Mouse (Mus musculus) limb, embryonic 15.5 days (tissue): Measurements from ENCODE around the gene Grm7. TPM values are rescaled to one million over a fixed set of nuclear protein-coding genes. Genes with fewer than 3 reads are reported as not detected.

Source experiments
- ATAC-seq: fragments of 200-750 bp; cut with Nextera tagmentation; 2 replicates; pipeline ENCODE4 v1.8.0; 2017; ENCODE audit warnings: low read depth, moderate TSS enrichment; ENCODE audit not compliant: insufficient number of reproducible peaks, low FRiP score, low TSS enrichment
- H3K27ac ChIP-seq: fragments of 300-500 bp; sonication (generic); 2 replicates; pipeline ENCODE4 v1.5.1; 2015; ENCODE audit warnings: moderate library complexity, mild to moderate bottlenecking, inconsistent platforms
- H3K27me3 ChIP-seq: fragments of 300-500 bp; sonication (generic); 2 replicates; pipeline ENCODE4 v1.6.1; 2015; ENCODE audit warnings: inconsistent platforms
- H3K36me3 ChIP-seq: fragments of 300-500 bp; sonication (generic); 2 replicates; pipeline ENCODE4 v1.6.1; 2015; ENCODE audit warnings: inconsistent platforms
- H3K4me1 ChIP-seq: fragments of 300-500 bp; sonication (generic); 2 replicates; pipeline ENCODE4 v1.6.1; 2015; ENCODE audit warnings: inconsistent platforms
- H3K4me2 ChIP-seq: fragments of 300-500 bp; sonication (generic); 2 replicates; pipeline ENCODE4 v1.6.1; 2015; ENCODE audit warnings: mild to moderate bottlenecking, inconsistent platforms
- H3K4me3 ChIP-seq: fragments of 300-500 bp; sonication (generic); 2 replicates; pipeline ENCODE4 v1.5.1; 2015; ENCODE audit warnings: mild to moderate bottlenecking, inconsistent platforms
- H3K9ac ChIP-seq: fragments of 300-500 bp; sonication (generic); 2 replicates; pipeline ENCODE4 v1.6.1; 2015; ENCODE audit warnings: inconsistent platforms
- H3K9me3 ChIP-seq: fragments of 300-500 bp; sonication (generic); 2 replicates; pipeline ENCODE4 v1.6.1; 2016; ENCODE audit warnings: inconsistent platforms
- WGBS: fragments of 180-500 bp; shearing (Covaris S2); methylation state at CpG from one replicate; pipeline ENCODE4 v1.1.7; 2015; 5-methylcytosine and 5-hydroxymethylcytosine counted together
- polyA plus RNA-seq: library from polyadenylated mRNA; unstranded; fragments of >200 nt; fragmentation: Nextera tagmentation; extraction: Ambion mirVana; gene quantifications from 2 replicates; pipeline ENCODE4 v1.2.1, GENCODE M21; 2015

Gene Grm7
- polyA plus RNA-seq, 1 experiment from 2014 or later = 3.2 TPM

DNA sequence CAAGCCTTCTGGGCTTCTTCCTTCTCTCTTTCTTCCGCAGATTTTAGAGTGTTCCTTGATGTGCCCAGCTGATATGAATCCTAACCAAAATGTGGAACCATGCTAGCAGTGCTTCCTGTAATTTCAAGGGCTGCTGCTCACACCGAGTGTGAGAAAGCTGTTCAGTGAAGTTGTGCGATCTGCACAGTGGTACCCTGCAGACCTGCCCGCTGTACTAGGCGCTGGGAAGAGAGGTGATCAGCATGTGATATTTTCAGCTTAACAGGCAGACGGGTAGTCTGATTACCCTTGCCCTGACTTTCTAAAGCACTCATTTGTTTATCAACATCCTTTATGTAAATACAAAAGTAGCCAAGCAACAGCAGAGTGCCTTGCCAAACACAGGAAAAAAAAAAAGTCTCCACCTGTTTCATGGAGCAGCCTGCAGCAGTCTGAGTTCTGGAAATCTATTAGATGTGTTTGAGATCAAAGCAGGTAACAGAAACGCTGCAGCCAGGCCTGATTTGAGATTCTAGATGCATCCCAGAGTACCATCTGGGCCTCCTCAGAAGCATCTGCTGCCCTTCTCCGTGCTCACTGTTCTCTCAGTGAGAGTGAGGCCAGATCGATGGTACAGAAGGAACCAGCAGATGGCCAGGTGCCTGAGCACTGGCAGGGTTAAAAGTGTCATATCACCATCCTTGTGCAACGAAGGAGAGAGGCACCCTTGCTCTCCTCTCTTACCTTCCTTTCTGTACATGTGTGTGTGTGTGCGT is 727.4 kb downstream of the Grm7 start:
- WGBS = 52% methylated on average over 11 of the region's 11 CpGs
- ATAC-seq = no peak

DNA sequence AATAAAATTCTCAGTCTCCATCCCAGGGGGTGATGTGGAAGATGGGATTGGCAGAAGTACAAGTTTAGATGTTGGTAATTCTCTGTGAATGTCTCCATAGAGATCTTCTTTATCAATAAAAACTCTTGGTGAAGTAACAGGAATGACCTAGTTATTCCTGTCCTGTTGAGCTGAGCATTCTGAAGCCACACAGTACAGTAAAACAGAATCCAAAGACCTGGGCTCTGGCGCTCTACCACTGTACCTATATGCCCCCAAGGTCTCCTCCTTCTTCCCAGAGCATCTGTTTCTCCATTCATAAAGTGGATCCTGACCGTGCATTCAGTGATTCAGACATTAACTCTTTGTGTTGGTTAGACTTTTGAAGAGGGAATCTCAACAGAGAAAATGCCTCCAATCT is 735.3 kb downstream of the Grm7 start:
- no peaks in the 10 kb centered on the region for H3K36me3 ChIP-seq
- H3K4me2 ChIP-seq = no peak overlapping the region
- 66% methylated on average over 2 of the region's 2 CpGs for WGBS
- H3K4me1 ChIP-seq = no peaks in the 10 kb centered on the region
- no peaks in the 10 kb centered on the region for H3K27me3 ChIP-seq
- no peaks in the 10 kb centered on the region for H3K9me3 ChIP-seq
- ATAC-seq = no peak
- H3K27ac ChIP-seq = no peak overlapping the region
- no peak overlapping the region for H3K9ac ChIP-seq
- no peak overlapping the region for H3K4me3 ChIP-seq

More for the DNA sequence above, 727.4 kb downstream of the Grm7 start:
- Histone ChIP-seq H3K36me3 (no peaks in the 10 kb centered on the region), H3K27me3 (no peaks in the 10 kb centered on the region), H3K4me1 (no peaks in the 10 kb centered on the region), H3K27ac (no peak overlapping the region), H3K4me2 (no peak overlapping the region), H3K9ac (no peak overlapping the region), H3K4me3 (no peak overlapping the region), H3K9me3 (no peaks in the 10 kb centered on the region)

DNA sequence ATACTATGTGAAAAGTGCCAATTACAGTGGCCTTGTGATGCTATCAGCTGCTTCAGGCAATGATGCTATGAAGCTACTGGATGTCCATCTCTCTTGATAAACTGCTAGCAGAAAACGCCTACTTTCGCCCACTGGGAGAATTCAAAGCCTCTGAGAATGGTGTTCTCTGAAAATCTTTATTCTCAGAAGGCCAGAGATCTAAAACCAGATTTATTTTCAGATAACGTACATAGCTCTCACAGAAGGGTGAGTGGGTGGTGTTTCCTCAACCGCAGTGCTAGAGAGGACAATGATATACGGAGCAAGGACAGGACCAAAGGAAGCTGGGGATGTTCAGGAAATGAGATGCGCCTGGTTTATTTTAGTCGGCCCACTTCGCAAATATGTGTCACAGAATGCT is 763.4 kb downstream of the Grm7 start:
- 64% methylated on average over 8 of the region's 8 CpGs for WGBS
- Histone ChIP-seq H3K27ac (no peak overlapping the region), H3K4me3 (no peak overlapping the region), H3K9ac (no peak overlapping the region), H3K27me3 (no peaks in the 10 kb centered on the region), H3K36me3 (no peaks in the 10 kb centered on the region), H3K9me3 (no peaks in the 10 kb centered on the region), H3K4me1 (no peaks in the 10 kb centered on the region), H3K4me2 (no peak overlapping the region)
- no peak for ATAC-seq

DNA sequence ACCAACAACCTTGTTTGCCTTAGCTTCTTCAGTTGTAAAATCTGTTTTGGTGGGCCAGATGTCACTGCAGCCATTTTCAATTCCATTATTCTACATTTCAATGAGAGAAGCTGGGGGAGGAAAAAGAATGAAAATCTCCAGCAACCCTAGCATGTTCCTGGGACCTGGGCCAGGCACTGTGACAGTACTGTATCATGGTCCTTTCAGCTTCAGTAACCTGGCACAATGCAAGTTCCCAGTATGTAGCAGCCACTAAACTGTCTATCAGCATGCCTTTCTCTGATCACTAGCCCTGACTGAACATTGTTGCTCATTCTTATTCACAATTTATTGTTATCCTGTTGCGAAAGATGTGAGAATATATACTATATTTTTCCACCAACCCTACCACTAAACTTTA is 779.4 kb downstream of the Grm7 start:
- no peaks in the 10 kb centered on the region for H3K4me1 ChIP-seq
- no peaks in the 10 kb centered on the region for H3K36me3 ChIP-seq
- 88% methylated on average over 1 of the region's 1 CpGs for WGBS
- H3K4me3 ChIP-seq = no peak overlapping the region
- no peaks in the 10 kb centered on the region for H3K27me3 ChIP-seq
- no peak overlapping the region for H3K4me2 ChIP-seq
- H3K9ac ChIP-seq = no peak overlapping the region
- no peak for ATAC-seq
- no peaks in the 10 kb centered on the region for H3K9me3 ChIP-seq
- H3K27ac ChIP-seq = no peak overlapping the region

DNA sequence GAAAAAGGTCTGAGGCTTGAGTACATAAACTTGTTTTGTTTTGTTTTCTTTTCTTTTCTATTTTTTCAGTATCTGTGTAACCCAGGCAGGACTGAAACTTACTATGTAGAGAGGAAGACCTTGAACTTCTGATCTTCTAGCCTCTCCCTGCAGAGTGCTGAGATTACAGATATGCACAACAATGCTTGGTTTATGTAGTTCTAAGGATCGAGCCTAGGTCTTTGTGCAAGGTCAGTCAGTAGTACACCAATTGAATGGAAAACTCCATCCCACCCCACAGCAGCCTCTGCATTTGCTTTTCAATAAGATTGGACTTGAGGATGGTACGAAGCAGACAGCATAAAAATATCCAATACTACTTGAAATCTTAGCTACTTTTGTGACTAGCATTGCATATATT is 800.8 kb downstream of the Grm7 start:
- Histone ChIP-seq H3K4me2 (no peak overlapping the region), H3K4me3 (no peak overlapping the region), H3K36me3 (no peaks in the 10 kb centered on the region), H3K9ac (no peak overlapping the region), H3K27ac (no peak overlapping the region), H3K27me3 (no peaks in the 10 kb centered on the region), H3K9me3 (no peaks in the 10 kb centered on the region), H3K4me1 (no peaks in the 10 kb centered on the region)
- ATAC-seq = no peak
- WGBS = 86% methylated on average over 2 of the region's 2 CpGs

DNA sequence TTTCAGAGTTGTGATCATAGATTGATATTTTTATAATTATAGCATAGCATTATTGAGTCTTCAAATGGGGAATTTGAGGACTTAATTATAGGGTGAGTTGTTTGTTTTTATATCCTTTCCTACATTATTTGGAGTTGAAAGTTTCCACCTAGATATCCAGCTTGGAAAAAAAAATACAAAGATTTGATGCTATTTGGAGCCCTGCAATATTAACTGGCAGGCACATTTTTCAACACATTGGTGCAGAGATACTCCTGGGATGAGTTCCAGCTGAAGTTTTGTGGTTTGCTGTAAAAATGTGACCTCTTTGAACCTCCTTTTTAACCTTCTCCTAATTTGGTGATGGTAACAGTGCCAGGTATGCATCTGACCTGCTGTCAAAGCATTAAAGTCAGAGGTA is 802.5 kb downstream of the Grm7 start:
- no peak overlapping the region for H3K27ac ChIP-seq
- H3K36me3 ChIP-seq = no peaks in the 10 kb centered on the region
- H3K27me3 ChIP-seq = no peaks in the 10 kb centered on the region
- no peak overlapping the region for H3K4me3 ChIP-seq
- no peaks in the 10 kb centered on the region for H3K9me3 ChIP-seq
- no peaks in the 10 kb centered on the region for H3K4me1 ChIP-seq
- no peak overlapping the region for H3K9ac ChIP-seq
- ATAC-seq = no peak
- no peak overlapping the region for H3K4me2 ChIP-seq

DNA sequence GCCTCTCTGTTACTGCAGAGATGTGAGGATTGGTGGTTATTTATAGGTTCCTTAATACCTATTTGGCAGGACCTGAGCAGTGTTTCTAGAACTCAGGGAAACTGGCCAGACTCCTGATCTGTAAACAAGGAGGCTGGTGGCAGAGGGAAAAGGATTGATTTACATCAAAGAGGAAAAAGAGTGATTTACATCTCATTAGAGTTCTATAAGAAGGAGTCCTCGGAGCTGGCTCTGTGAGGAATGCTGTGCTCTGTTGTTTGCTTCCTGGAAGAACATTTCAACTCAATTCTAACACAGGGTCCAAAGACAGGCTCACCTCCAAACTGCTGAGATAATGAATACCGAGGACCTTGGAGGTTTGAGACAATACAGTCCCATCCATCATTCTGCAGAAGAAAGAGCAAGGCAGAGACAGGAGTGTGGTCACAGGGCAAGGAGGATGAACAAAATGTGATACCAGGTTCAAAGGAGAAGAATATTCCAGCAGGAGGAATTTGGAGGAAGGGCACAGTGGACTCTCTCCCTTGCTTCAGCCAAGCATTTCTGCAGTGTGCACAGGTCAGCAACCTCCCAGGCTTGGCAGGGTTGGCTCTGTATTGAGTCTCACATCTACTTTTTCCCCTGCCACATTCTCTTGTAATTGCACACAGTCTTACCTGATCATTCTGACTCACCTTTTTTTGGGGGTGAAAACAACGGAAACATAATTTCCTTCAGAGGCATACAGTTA is 803.8 kb downstream of the Grm7 start:
- WGBS = 33% methylated on average over 3 of the region's 3 CpGs

DNA sequence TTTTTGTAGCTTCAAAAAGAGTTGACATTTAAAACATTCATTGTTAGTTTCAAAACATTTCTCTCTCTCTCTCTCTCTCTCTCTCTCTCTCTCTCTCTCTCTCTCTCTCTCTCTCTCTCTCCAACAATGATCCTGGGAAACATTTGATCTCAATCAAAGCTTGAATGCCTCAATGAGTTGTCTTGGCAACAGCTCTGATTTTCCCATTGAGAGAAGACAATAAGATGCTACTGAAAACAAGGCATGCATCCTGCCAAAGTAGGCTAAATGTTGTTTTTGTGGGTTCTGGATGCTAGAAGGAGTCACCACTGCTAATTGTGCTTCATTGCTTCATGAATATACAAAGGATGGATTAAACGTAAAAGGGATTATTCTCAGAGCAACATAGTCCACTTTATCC is 836.5 kb downstream of the Grm7 start:
- H3K9ac ChIP-seq = no peak overlapping the region
- no peak overlapping the region for H3K4me2 ChIP-seq
- 71% methylated on average over 1 of the region's 1 CpGs for WGBS
- H3K27me3 ChIP-seq = no peaks in the 10 kb centered on the region
- H3K36me3 ChIP-seq = no peaks in the 10 kb centered on the region
- no peaks in the 10 kb centered on the region for H3K4me1 ChIP-seq
- no peak for ATAC-seq
- H3K9me3 ChIP-seq = no peaks in the 10 kb centered on the region
- H3K4me3 ChIP-seq = no peak overlapping the region
- no peak overlapping the region for H3K27ac ChIP-seq

More for the DNA sequence above, 803.8 kb downstream of the Grm7 start:
- Histone ChIP-seq H3K9me3 (no peaks in the 10 kb centered on the region), H3K4me2 (no peak overlapping the region), H3K36me3 (no peaks in the 10 kb centered on the region), H3K4me1 (no peaks in the 10 kb centered on the region), H3K27ac (no peak overlapping the region), H3K4me3 (no peak overlapping the region), H3K27me3 (no peaks in the 10 kb centered on the region), H3K9ac (no peak overlapping the region)
- ATAC-seq = no peak

DNA sequence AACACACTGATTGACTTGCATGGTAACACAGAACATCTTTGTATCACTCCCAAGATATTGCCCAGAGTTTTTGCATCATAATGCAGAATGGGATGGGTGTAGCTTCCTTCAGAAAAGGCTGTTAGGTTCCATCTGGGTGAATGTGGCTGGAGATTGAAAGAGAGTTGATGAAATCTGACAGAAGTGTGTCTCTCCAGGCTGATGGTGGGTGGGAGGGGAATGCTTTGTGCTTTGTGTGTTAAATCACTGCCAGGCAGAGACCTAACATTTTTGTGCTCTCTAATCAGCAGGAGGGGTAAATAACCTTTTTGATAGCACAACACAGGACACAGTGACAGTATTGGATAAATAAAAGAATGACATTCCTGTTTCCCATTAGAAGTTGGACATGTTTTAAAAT is 840.7 kb downstream of the Grm7 start:
- H3K27me3 ChIP-seq = no peaks in the 10 kb centered on the region
- ATAC-seq = no peak
- H3K4me1 ChIP-seq = no peaks in the 10 kb centered on the region
- no peak overlapping the region for H3K9ac ChIP-seq
- no peak overlapping the region for H3K4me2 ChIP-seq
- no peaks in the 10 kb centered on the region for H3K9me3 ChIP-seq
- no peak overlapping the region for H3K4me3 ChIP-seq
- no peak overlapping the region for H3K27ac ChIP-seq
- no peaks in the 10 kb centered on the region for H3K36me3 ChIP-seq

DNA sequence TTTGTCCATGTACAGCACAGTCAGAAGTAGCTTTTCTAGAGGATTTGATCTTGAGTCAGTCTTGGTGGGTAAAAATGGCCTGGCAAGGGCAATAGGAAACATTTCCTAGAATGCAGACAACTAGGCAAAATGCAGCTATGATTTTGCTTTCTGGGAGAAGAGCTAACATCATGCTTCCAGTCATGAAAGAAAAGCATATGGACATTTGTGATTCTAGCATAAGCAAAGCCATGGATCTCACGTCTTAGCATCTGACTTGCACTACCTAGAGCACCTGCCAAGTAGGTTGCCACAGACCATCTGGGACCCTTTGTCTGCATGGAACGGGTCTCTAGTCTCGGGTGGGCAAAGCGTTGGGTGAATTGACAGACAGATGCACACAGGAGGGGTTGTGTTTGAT is 842.2 kb downstream of the Grm7 start:
- H3K27ac ChIP-seq = no peak overlapping the region
- H3K9me3 ChIP-seq = no peaks in the 10 kb centered on the region
- no peaks in the 10 kb centered on the region for H3K27me3 ChIP-seq
- WGBS = 89% methylated on average over 4 of the region's 4 CpGs
- no peak for ATAC-seq
- no peak overlapping the region for H3K9ac ChIP-seq
- H3K36me3 ChIP-seq = no peaks in the 10 kb centered on the region
- H3K4me1 ChIP-seq = no peaks in the 10 kb centered on the region
- no peak overlapping the region for H3K4me3 ChIP-seq
- H3K4me2 ChIP-seq = no peak overlapping the region

DNA sequence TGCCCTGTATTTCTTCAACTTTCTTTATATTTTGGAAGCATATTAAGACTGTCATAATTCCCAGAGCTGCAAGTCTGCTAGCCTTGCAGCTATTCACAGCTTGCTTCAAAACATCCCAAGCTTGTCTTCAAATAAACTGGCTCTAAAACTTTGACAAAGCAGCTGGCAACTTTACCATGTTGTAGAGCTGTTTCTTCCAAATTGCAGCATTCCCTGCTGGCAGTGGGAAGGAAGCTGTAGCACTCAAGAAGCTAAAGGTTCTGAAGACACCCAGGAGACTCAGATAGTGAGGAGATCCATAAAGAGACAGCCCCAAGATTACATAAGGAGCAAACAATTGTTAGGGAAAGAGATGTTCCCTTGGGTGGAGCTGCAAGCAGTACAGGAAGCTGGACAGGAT is 846.8 kb downstream of the Grm7 start:
- Histone ChIP-seq H3K27me3 (no peaks in the 10 kb centered on the region), H3K4me2 (no peak overlapping the region), H3K4me1 (no peaks in the 10 kb centered on the region), H3K27ac (no peak overlapping the region), H3K36me3 (no peaks in the 10 kb centered on the region), H3K9me3 (no peaks in the 10 kb centered on the region), H3K4me3 (no peak overlapping the region), H3K9ac (no peak overlapping the region)
- no peak for ATAC-seq

DNA sequence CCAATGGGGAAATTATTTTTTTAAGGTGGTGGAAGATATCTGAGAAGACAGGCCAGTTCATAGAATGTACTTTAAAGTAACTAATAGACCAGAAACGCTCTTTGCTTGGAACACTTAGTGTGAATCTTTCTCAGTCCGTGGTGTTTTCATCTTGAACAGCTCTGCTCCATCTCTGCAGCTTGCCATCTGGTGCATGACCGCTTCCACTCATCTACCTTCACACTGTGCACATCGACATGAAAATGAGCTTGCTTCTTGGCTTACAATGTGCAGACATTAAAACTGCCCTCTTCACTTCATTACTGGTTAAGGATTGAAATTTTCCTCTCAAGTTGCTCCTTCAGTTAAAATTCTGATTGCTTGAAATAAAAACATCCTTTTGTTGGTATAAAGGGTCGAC is 854.2 kb downstream of the Grm7 start:
- WGBS = 82% methylated on average over 5 of the region's 5 CpGs
- Histone ChIP-seq H3K4me1 (no peaks in the 10 kb centered on the region), H3K27ac (no peak overlapping the region), H3K9ac (no peak overlapping the region), H3K27me3 (no peaks in the 10 kb centered on the region), H3K4me2 (no peak overlapping the region), H3K36me3 (no peaks in the 10 kb centered on the region), H3K9me3 (no peaks in the 10 kb centered on the region), H3K4me3 (no peak overlapping the region)
- ATAC-seq = no peak
